Comparison of ENCODE assay signal across 8 mouse cellular contexts in genomic region chr8:10574096-10574495, GRCm38 (mm10).
DNase-seq lines count a peak whose midpoint lies in the region; ATAC-seq and TF ChIP-seq lines count a peak whose summit lies in the region.

No protein-coding gene starts in this region.

- H3K4me2 ChIP-seq in midbrain, postnatal 0 days (ENCODE audit: low read depth, low read length, poor library complexity, severe bottlenecking), result no peak overlapping the region

- H3K9ac ChIP-seq in midbrain, postnatal 0 days (replicated peaks; ENCODE audit: low read length, poor library complexity, severe bottlenecking), result no peak overlapping the region

- peak; percentile 76 for DNase-seq in CD4-positive, CD25-positive, alpha-beta regulatory T cell, adult 2 months (ENCODE audit: low read depth, low spot score)
- DNase-seq in NIH3T3 (ENCODE audit: low read depth), result peak; percentile 90
- peak; percentile 93 to 95 for DNase-seq in cerebellum, postnatal 10 days
- peak; percentile 67 to 80 for DNase-seq in gastrocnemius, postnatal 4 days (ENCODE audit: low spot score in 2 of 2)
- DNase-seq in left cerebral cortex, adult 18-20 months (ENCODE audit: low spot score in 2 of 2), result peak; percentile 82 to 86
- DNase-seq in midbrain, postnatal 0 days (ENCODE audit: low spot score), result peak; percentile 76
- DNase-seq in splenic B cell, adult 2 months (ENCODE audit: low read depth, low spot score), result peak; percentile 84

- peaks cover 15% of the 10 kb centered on the region; the same call in 1 of the 2 replicates for H3K36me3 ChIP-seq in midbrain, postnatal 0 days (ENCODE audit: insufficient read depth, low read length)
- no peaks in the 10 kb centered on the region for H3K36me3 ChIP-seq in splenic B cell, adult 2 months (ENCODE audit: control insufficient read depth, insufficient read depth, low read length, poor library complexity, severe bottlenecking)

- no peak overlapping the region for H3K4me3 ChIP-seq in midbrain, postnatal 0 days (ENCODE audit: low read depth, low read length)

- H3K9me3 ChIP-seq in midbrain, postnatal 0 days (ENCODE audit: low read length), result no peaks in the 10 kb centered on the region

- no peak overlapping the region for H3K27ac ChIP-seq in midbrain, postnatal 0 days (ENCODE audit: low read depth, low read length)

- no peak for ATAC-seq in CD4-positive, CD25-positive, alpha-beta regulatory T cell, adult 4 months
- ATAC-seq in midbrain, postnatal 0 days (ENCODE audit: low FRiP score), result no peak

- no peaks in the 10 kb centered on the region for H3K27me3 ChIP-seq in midbrain, postnatal 0 days (ENCODE audit: insufficient read depth, low read length)
- no peaks in the 10 kb centered on the region for H3K27me3 ChIP-seq in splenic B cell, adult 2 months (ENCODE audit: control insufficient read depth, insufficient read depth, low read length, poor library complexity, severe bottlenecking)

- WGBS in midbrain, postnatal 0 days, result 22% methylated on average over 6 of the region's 6 CpGs

- TF ChIP-seq CTCF in midbrain, postnatal 0 days (IDR thresholded peaks at IDR 0.05), result peak; percentile 87

- no peaks in the 10 kb centered on the region for H3K4me1 ChIP-seq in midbrain, postnatal 0 days (ENCODE audit: insufficient read depth, low read length)
